Mouse (Mus musculus) layer of hippocampus, postnatal 36 days (tissue): ENCODE measurements around the gene Lrba. TPM values are rescaled to one million over a fixed set of nuclear protein-coding genes. Genes with fewer than 3 reads are reported as not detected.

Experiments used
- DNase-seq, 2 experiments: peaks; one replicate each; pipeline ENCODE4 v3.0.0; 2022
- total RNA-seq, 2 experiments: library from RNA; stranded (reverse); gene quantifications; 2 replicates each; pipeline ENCODE4 v1.2.3; 2021

The Lrba gene
- total RNA-seq, 2 experiments from 2014 or later = 25.7 to 29.9 TPM

GRCm38 (mm10) chr3:86561023-86561344 is 336.5 kb downstream of the Lrba start:
- no peak for DNase-seq

GRCm38 (mm10) chr3:86561396-86561795 is 336.9 kb downstream of the Lrba start:
- DNase-seq = no peak

GRCm38 (mm10) chr3:86567312-86567711 is 342.8 kb downstream of the Lrba start:
- no peak for DNase-seq

GRCm38 (mm10) chr3:86571518-86571917 is 347.0 kb downstream of the Lrba start:
- no peak for DNase-seq

GRCm38 (mm10) chr3:86572519-86573244 is 348.2 kb downstream of the Lrba start:
- DNase-seq = no peak

- no peak for DNase-seq
Observed at GRCm38 (mm10) chr3:86575312-86575711, 350.8 kb downstream of the Lrba start.

- no peak for DNase-seq
Observed at GRCm38 (mm10) chr3:86602284-86602683, 377.8 kb downstream of the Lrba start.

GRCm38 (mm10) chr3:86605775-86606174 is 381.3 kb downstream of the Lrba start:
- DNase-seq = no peak

- DNase-seq = no peak
Observed at GRCm38 (mm10) chr3:86627008-86627743, 402.7 kb downstream of the Lrba start.

GRCm38 (mm10) chr3:86629379-86629778 is 404.9 kb downstream of the Lrba start:
- no peak for DNase-seq

GRCm38 (mm10) chr3:86635464-86635863 is 411.0 kb downstream of the Lrba start:
- DNase-seq = no peak

GRCm38 (mm10) chr3:86635940-86636339 is 411.5 kb downstream of the Lrba start:
- no peak for DNase-seq

- DNase-seq = no peak
Observed at GRCm38 (mm10) chr3:86638552-86639348, 414.3 kb downstream of the Lrba start.

- DNase-seq = no peak
Observed at GRCm38 (mm10) chr3:86641393-86641792, 416.9 kb downstream of the Lrba start.

- DNase-seq = no peak
Observed at GRCm38 (mm10) chr3:86641796-86642195, 417.3 kb downstream of the Lrba start.

GRCm38 (mm10) chr3:86646771-86647170 is 422.3 kb downstream of the Lrba start:
- DNase-seq = no peak

- no peak for DNase-seq
Observed at GRCm38 (mm10) chr3:86651006-86651405, 426.5 kb downstream of the Lrba start.

GRCm38 (mm10) chr3:86659326-86659725 is 434.8 kb downstream of the Lrba start:
- DNase-seq = no peak

- DNase-seq = no peak
Observed at GRCm38 (mm10) chr3:86664399-86664798, 439.9 kb downstream of the Lrba start.

- no peak for DNase-seq
Observed at GRCm38 (mm10) chr3:86668146-86668545, 443.7 kb downstream of the Lrba start.

GRCm38 (mm10) chr3:86677573-86678155 is 453.2 kb downstream of the Lrba start:
- DNase-seq = no peak

GRCm38 (mm10) chr3:86687571-86688209 is 463.2 kb downstream of the Lrba start:
- DNase-seq = peak; percentile 15 to 16
